Mouse (Mus musculus) heart, adult 8-10 months (tissue): Measurements from ENCODE around the gene Gldc. TPM values are rescaled to one million over a fixed set of nuclear protein-coding genes. Genes with fewer than 3 reads are reported as not detected.
"Not testable (repeated sequence)": the region's sequence is repeated elsewhere in the genome, so short reads cannot be mapped to it uniquely, and the experiment has no call there.

ENCODE experiments used
- DNase-seq: peaks from one replicate; pipeline ENCODE4 v3.0.0; 2022; ENCODE audit warnings: low spot score
- total RNA-seq, 4 experiments: library from RNA; stranded (reverse); gene quantifications; 2 replicates each; pipeline ENCODE4 v1.2.4; 2022

The Gldc gene
- total RNA-seq: under 1 TPM; 0.06 to 0.56 (median 0.16) TPM

DNA sequence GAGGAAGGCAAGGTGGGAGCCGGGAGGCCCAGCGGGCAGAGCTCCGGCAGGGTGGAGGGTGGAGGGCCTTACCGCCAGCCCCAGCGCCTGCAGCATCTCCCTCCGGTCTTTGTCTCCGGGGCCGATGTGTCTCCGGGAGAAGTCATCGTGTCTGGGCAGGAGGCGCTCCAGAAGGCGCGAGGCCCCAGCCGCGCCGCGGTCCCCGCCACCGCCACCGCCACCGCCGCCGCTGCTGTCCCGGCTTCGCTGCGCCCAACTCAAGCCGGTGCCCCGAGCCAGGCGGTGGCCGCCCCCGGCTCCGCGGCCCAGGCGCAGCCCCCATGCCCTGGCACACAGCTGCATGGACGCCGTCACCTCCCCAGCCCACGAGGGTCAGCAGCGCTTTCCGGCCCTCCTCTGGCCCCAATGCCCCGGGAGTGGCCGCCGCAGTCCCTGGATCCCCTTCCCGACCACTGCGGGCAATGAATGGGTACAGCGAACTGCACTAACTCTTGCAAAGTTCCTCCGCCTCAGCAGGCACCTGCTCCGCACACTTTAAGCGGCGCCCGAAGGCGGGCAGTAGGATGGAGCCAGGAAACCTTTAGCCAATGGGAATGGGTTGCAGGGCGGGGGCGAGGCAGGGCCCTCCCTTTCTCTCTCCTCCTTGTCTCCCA is at the start of gene Gldc:
TSS of gene Gldc (minus strand) at position 511 of the 653 bp plus-strand sequence.
- DNase-seq: peak; percentile 14

DNA sequence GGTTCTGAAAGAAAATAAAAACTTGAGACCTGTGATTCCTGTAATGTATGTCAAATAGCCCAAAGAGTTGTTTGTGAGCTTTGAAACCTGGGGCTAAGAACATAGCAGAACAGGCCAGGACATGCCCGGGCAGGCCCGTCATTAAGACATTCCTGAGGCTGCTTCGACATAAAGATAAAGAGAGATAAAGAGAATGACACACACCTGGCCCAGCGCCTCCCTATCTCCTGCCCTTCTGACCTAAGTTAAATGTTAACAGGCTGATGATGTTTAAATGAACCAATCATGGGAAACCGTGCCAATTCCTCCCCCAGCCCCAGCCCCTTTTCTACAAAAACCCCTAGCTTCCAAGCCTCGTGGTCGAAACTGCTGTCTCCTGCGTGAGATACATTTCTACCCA is 47.4 kb upstream of the Gldc start:
- not testable (repeated sequence) for DNase-seq

DNA sequence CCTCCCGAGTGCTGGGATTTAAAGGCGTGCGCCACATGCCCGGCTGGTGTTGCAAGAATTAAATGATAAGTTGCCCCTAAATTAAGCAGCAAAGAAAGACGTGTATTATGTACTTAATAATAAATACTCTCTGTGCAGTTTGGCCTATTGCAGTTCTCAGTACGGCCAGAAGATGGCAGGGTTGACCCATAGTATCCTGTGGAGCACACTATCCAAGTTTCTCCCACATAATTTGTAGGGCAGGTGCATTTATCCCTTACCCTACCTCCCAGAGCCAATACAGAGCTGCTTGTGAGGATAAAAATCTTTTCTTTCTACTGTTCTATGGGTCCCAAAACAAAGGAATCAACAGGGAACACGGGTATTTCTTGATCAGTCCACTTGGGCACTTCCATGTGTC is 42.1 kb upstream of the Gldc start:
- DNase-seq: peak; percentile 23

DNA sequence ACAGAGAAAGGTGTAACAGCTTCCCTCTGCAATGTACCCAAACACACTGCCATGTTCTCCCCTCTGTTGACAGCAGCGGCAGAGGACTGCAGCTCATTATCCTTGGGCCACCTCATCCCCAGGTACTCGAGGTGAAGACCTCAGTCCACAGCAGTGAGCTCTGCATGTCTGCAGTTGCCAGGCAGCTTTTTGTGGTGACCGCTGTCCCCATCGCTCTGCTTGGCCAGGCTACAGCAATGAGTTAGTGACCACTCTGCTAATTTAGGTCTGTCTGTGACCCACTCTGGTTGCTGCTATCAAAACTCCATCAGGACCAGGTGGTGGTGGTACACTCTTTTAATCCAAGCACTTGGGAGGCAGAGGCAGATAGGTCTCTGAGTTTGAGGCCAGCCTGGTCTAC is 41.0 kb upstream of the Gldc start:
- no peak for DNase-seq

DNA sequence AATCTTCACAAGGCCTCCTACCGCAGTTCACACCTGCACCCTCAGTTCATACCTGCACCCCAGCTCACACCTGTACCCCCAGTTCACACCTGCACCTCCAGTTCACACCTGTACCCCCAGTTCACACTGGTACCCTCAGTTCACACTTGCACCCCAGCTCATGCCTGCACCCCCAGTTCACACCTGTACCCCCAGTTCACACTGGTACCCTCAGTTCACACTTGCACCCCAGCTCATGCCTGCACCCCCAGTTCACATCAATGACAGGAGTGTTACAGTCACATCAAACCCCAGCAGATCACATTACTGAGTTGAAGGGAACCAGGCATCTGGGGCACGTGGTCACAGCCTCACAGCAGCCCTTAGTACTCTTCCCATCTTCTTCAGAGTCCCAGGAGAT is 40.5 kb upstream of the Gldc start:
- not testable (repeated sequence) for DNase-seq

DNA sequence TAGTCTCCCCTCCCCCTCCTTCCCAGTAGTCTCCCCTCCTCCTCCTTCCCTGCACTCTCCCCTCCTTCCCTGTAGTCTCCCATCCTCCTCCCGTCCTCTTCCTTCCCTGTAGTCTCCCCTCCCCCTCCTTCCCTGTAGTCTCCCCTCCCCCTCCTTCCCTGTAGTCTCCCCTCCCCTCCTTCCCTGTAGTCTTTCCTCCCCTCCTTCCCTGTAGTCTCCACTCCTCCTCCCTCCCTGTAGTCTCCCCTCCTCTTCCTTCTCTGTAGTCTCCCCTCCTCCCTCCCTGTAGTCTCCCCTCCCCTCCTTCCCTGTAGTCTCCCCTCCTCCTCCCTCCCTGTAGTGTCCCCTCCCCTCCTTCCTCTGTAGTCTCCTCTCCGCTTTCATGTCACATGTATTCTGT is 38.8 kb upstream of the Gldc start:
- no peak for DNase-seq

DNA sequence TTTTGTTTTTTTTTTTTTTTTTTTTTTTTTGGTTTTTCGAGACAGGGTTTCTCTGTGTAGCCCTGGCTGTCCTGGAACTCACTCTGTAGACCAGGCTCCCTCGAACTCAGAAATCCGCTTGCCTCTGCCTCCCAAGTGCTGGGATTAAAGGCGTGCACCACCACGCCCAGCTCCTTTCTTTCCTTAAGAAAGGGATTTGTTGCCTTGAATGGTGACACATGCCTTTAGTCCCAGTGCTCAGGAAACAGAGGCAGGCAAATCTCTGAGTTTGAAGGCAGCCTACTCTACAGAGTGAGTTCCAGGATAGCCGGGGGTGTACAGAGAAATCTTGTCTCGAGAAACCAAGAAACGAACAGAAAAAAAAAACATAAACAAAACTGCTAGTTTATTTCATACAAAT is 33.8 kb upstream of the Gldc start:
- DNase-seq: not testable (repeated sequence)

DNA sequence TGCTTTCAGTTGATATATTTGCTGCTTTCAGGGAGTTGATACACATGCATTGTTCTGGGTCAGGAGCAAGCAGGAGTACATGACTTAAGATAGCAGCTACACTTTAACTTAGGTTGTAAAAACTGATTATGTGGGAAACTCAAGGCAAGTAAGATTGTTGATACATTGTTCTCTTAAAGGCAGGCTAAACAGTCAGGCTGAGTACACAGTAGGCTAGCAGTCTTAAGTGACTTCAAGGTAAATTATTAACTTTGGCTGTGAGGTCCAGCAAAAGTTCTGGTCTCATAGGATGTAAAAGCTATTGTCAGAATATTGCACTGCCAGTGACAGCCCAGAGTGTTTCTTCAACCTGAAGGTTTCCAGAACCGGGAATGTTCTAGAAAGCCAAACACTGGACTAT is 31.8 kb upstream of the Gldc start:
- DNase-seq: no peak

DNA sequence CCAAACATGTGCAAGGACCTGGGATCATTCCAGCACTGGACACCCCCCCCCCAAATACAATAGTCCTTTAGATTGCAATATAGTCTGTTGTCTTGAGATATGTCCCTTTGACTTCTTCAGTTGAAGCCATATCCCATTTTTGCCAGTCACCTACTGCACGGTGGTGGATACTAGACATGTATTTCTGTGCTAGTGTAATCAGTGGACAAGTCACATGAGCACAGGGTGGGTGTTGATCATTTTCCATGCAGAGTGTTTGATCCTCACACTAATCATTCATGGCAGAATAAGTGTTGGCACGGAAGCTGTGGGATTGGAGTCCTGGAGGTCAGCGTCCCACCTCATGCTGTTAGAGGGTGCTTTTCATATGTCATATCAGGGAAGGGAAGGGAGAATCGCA is 30.6 kb upstream of the Gldc start:
- no peak for DNase-seq

DNA sequence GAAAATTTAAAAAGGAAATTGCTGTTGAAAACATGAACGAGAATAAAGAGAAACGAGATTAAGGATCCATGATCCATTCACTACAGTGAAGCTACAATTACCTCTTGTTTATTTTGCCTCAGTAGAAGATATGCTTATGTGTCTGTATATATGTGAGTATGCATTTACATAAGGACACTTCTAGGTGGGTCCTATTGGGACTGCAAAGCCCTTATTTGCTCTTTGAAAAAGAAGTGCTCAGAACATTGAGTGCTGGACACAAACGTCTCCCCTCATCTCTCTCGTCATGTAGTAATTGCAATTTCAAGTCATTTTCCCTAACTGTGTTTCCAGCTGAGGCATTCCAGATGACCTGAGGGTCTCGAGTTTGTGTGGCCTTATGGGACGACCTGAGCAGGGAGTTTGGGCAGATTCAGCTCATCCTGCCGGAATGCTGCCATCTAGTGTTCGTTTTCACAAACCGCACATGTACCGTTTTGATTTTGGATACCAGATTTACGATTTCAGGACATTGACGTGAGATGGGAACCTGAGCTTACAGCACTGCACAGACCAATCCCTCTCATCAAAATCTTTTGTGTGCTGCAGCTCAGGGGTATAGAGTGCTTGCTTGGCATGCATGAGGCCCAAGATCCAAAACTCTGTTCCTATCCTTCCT is 30.1 kb upstream of the Gldc start:
- peak; percentile 4 for DNase-seq

DNA sequence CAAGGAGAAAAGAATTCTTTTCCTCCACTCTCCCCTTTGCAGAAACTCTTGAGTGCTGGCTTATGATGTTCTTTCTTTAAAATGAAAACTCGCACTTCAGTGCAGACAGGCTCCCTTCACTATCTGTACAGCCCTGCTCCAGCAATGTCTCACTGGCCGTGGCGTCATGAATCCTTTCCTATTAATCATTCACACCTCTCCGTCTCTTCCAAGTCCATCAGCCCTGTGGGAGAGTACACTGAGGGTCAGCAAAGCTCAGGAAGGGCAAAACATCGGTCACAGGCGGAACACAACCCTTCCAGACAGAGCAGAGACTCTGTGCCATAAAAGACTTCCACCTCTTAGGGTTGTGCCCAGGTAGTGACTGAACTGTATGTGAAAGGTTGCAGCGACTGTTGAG is 26.9 kb upstream of the Gldc start:
- DNase-seq: no peak

DNA sequence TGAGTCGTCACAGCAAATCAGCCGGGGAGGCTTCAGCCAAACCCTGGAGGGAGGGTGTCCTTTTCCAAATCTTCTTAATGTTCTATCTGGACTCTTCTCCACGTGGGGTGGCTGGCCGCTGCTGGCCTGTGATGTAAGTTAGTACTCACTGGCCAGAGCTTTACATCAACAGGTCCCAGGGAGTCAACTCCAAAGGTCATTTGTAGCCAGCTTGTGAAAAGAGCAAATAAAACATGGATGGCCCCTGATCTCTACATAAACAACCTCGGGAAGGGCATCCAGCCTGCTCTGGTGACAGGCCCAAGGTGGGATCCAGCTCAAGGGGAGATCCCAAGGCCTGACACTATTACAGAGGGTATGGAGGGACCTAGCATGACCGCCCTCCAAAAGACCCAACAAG is 19.8 kb upstream of the Gldc start:
- no peak for DNase-seq

DNA sequence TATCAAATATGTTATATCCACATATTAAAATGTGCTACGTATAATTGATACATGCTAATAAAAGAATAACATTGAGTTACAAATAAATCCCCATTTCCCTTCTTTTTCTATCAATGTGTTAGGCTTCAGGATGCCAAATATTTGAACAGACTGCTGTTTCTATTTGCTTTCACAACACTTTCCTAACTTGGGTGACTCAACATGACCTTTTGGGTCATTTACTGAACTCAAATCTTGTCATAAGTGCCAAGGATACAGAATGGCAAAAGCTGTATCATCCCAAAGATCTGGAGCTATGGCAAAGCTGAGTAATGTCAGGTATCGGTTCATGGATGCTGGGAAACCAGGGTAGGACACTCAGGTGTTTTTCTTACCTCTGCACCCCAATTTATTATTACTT is 12.0 kb upstream of the Gldc start:
- DNase-seq: no peak

DNA sequence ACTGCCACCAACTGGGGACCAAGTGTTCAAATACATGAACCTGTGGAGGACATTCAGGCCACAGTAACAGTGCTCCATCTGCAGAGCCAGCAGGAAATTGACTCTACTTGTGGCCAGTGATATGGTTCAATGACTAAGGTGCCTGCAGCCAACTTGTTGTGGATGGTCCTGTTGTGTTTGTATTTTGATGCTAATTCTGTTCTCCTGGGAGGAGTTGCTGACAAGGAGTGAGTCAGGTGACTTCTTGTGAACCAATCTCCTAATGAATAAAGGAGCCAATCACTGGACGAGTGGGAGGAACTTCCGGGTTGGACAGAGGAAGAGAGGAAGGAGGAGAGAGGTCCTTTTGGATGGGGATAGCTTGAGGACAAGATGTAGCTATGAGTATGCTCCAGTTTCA is 10.3 kb upstream of the Gldc start:
- no peak for DNase-seq

DNA sequence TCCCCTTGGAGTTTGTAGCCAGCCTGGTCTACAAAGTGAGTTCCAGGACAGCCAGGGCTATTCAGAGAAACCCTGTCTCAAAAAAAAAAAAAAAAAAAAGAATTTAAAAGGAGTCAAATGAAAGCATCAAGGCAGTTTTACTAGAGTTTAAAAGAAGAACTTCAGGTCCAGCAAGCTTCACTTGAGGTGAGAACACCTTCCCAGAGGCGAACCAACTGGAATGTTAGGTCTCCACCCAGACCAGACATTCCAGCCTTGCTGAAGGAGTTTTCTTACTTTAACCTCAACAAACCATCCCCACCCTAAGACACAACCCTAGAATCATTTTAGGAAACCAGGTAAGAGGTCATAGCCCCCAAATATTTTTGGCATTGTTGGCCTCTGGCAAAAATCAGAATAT is 4.8 kb upstream of the Gldc start:
- DNase-seq: no peak

DNA sequence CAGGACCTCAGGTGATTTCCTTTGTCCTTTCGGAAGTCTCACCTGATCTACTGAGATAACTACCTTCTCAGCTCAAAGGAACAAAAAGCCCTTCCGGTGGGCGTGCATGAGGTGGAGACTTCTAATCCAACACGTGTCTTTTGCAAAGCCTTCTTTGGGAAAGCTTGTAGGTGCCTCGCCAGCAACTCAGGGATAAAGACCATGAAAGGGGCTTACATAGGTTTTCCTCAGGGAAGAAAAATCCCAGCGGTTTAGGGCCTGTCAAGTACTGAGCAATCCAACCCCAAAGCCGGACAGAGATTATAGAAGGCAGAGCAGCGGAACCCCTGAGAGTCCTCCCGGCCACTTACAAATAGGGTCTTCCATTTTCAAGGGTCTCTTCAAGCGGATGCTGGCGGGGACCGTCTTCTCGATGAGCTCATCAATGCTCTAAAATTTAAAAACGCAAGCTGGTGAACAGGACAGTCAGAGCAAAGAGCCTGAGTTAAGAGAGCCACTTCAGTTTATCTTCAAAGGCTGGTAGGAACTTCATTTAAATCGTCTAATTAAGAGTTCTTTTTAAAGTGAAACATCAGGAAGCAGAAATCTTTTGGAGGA is 1.1 kb downstream of the Gldc start:
- DNase-seq: no peak

DNA sequence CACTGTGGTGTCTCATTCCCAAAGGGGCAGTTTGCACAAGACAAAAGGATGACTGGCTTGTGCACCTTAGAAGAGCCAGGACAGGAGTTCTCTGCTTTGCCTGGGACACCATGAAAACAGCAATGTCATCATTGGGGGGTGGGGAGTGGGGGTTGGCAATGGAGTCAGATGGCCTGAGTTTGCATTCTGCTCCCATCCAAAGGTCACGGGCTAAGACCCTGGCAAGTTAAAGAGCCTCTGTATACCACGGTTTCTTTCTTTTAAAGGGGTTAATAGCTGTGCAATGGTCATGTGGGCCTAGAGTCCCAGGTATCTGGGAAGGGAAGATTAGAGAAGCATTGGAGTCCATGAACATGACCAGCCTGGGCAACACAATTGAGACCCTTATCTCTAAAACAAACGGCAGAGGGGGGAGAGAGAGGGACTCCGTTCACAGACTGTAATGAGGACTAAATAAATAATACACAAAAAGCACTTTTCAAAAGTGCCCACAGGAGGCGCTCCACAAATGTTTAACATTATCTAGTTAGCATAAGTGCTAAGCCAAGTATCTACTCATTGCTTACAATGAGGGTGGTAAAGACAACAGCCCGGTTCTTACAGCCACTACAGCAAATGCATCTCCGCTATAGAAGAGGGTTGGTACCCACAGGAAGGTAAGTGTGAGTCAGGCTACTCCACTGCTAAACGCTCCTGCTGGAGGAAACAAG is 3.7 kb downstream of the Gldc start:
- DNase-seq: no peak

DNA sequence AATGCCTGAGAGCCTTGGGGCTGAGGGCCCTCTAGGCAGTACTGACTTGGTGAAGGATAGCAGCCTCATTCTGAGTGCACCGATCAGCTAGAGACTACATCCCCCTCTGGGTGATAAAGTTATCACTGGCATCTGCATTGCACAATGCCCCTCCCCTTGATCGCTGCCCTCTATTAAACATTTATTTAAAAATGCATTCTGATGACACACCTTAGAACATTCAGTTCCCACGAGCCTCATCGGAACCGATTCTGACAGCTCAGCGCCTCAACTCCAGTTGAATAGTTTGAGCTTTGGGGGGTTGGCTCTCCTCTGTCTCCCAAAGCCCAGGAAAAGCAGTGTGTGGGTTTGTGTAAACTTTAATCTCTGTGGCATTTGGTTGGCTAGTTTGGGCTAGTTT is 4.9 kb downstream of the Gldc start:
- no peak for DNase-seq

DNA sequence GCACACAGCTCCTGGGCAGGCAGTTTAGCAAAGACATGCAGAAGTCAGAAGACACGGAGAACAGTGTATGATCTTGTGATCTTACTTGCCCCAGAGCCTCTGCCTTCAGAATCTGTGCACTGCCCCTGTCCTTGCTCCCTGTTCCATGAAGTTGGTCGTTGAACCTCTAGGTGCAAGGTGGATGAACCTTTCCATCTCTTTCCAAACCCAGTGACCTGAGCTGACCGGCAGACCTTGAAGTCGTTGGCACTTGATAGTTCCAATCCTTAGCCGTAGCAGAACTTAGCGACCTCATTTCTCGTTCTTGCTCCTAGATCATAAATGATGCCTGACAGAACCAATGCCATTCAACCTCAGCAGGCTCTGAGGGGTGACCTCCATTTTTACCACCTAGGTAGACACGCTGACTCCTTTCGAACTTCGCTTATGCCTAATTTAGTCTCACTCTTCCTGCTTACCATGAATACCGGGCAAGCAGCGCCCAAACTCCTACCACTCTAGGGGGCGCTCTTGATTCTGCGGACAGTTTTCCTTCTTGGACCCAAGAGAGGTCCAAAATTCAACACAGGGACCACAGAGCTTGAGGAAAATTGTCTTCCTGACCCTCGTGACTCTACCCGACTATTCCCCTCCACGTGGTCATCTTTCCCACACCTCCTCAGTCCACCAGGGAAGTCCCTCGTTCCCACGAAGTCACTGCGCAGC is 8.3 kb downstream of the Gldc start:
- DNase-seq: no peak

DNA sequence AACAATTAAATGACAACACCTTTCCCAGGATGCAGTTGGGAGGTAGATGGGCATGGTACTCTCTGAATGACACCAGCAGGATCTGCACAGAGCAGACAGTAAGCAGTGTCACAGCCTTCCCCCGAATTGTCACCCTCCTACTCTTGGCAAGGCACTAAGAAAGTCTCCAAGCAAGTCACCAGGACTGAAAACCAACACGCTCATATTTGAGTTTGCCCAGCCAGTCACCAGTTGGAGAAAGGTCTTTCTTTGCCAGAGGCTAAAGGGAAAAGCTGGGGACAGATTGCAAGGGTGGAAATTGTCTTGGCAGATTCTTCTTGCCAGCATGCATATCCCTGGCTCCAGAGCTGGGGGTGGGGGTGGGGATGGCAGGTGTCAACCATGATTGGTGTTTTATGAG is 11.0 kb downstream of the Gldc start:
- no peak for DNase-seq

DNA sequence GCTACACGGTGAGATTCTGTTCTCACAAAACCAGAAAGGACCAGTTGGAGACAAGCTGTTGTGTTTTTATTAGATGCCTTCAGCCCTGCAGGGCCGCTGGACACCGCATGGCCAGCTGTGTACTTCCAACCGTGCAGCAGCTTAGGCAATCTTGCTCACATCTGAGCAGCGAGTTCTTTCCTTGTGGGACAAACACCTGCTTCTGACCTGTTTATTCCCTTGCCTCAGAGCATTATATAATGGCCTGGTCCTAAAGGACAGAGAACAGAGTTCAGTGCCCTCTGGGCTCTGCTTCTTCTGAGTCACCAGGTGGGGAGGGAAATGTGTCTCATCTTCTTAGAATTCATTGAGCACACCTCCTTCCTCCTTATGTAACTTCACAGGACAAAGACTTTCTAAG is 12.4 kb downstream of the Gldc start:
- no peak for DNase-seq

DNA sequence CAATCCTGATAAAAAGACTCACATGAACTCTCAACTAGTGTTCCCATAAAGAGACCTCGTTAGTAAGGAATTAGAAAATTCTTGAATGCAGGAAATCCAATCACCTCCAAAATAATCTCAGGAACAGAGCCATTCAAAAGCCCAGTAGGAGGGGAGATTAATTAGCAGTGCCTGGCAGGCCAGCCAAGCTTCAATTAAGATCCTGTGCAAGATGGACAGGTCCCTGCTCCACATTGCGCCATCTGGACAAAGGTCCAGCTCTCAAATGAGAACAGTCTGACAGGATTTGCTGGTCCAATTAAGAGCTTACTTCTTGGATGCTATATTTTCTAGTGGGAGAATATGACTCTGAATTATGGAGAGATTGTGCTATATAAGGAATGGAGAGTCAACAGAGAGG is 15.2 kb downstream of the Gldc start:
- DNase-seq: no peak
